Mouse (Mus musculus): ENCODE measurements around the gene Cmpk1.
"Not testable (repeated sequence)": the region's sequence is repeated elsewhere in the genome, so short reads cannot be mapped to it uniquely, and the experiment has no call there.

The Cmpk1 gene

GRCm38 (mm10) chr4:114986591-114987432 lies at the start of gene Cmpk1:
Gene Cmpk1, minus strand, starts transcription at chr4:114987241.
- peak; percentile 87 for DNase-seq

- DNase-seq: no peak
Observed at GRCm38 (mm10) chr4:115035043-115035442, 48.0 kb upstream of the Cmpk1 start.

- DNase-seq: no peak
Observed at GRCm38 (mm10) chr4:115019997-115020396, 33.0 kb upstream of the Cmpk1 start.

DNA sequence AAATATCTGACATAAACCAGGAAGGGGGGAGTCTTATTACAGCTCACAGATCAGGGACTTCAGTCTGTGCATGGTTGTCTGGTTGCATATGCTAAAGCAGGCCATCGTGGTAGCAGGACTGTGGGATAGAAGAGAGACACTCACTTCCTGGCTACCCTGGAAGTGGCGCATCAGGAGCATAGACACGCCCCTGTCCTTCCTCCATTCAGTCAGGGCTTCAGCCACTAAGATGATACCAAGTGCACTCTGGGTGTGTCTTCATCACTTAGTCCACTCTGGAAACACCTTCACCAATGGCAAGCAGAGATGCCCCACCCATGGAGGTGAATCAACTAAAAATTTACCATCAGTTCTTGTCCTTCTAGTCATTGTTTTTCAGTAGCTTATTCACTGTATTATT lies 27.2 kb upstream of the Cmpk1 start:
- no peak for DNase-seq

GRCm38 (mm10) chr4:115000429-115000795 lies 13.4 kb upstream of the Cmpk1 start:
- no peak for DNase-seq

DNA sequence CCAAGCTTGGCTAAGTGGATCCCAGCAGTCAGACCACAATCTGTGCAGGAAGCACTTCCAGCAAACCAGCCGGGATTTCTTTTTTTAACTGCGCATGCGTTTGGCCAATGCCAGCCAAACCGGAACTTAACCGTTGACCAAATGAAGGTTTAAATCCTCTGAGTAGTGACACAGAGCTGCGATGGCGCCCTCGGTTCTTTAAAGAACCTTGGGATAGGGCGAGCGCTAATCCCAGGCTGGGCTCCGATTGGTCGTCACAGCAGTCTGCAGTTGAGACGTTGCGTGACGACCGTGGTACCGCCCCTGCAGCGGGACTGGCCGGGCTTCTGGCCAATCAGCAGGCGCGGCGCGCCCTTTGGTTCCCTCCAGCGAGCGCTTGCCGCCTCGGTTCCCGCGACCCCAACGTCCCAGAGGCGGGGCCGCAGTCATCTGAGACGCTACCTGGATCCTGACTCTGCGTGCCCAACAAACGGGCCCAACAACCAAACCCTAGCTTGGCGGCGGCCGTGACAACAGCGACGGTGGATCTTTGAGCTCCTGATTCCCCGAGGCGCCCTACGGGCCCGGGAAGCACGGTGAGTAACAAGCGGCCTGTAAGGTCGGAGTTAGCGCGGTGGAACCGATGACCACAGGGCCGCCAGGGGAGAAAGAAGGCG lies 12.9 kb upstream of the Cmpk1 start, which contains the start of gene Stil:
Gene Stil (plus strand): TSS at position 387 of the 656 bp plus-strand sequence.
- DNase-seq: peak; percentile 96

DNA sequence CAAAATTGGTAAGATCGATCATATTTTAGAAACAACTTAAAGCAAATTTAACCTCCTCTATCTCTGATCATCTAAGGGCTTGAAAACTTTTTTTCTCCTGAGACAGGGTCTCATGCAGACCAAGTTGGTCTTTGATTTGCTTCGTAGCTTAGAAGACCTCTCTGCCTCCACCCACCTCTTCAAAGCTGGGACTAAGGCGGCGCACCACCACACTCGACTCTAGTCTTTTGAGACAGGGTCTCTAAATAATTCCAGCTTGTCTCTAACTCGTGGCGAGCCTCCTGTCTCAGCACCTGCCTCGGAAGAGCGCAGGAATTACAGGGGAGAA lies 12.4 kb upstream of the Cmpk1 start:
- DNase-seq: no peak

DNA sequence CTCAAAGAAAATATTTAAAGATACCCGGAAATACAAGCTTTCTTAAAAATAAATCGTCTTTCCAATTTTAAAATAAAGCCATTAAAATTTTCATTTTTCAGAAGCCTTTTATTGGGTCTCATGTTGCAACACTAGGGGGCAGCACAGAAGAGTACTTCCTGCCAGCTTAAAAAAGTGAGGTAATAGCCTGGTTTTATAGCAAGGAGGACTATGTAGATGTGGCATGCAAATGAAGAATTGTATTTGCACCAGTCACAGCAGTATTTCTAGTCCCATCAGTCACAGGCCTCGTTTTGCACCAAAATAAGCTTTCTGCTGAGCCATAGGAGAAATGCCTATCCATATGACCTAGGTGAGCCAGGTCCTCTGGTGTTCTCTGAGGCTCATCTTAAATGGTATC lies 10.0 kb upstream of the Cmpk1 start:
- DNase-seq: peak; percentile 31

GRCm38 (mm10) chr4:114994218-114994617 lies 7.2 kb upstream of the Cmpk1 start:
- no peak for DNase-seq

DNA sequence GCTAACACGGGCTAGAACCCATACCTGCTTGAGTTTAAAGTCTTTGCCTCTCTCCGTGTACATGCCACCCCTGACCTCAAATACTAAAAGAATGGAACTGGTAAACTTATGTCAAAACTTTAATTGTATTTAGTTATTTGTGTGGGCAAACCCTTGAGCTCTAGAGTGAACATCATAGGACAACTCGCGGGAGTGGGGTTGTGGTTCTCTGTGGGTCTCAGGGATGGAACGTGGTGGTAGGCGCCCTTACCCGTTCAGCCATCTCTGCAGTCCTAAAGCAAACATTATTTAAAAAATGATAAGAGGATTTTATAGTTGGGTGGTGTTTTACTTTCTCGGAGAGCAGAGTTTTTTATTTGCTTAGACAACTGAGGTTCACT lies 840 bp downstream of the Cmpk1 start:
- peak; percentile 14 for DNase-seq

DNA sequence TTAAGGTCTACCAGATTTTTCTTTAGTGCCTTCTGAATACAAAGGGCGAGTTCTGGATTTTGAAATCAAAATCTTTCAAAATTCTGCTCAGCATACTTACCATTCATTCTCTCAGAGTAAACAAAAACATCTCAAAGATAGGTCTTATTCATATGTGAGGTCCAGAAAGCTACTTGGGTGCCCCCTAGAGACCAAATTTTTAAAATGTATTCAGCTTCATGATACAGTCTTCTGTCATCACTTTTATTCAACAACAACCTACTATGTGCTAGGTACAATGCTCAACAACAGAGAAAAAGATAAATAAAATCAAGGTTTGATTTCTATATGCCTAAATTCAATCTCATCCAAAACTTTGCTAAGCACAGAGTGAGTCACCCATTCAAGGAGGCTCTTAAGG lies 4.0 kb downstream of the Cmpk1 start:
- no peak for DNase-seq

DNA sequence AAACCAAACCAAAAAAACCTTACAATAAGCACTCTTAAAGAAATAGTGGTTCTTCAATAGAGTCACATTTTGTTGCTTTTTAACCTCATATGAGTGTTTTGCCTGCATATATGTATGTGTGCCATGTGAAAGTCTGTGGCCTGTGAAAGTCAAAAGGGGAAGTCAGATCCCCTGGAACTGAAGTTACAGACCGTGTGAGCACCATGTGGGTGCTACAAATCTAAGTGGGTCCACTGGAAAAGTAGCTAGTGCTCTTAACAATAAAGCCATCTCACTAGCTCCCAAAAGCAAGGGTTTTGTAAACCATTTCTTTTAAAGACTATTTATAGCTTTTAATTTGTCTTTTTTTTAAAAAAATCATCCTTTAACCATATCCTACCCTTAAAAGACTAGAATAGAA lies 4.4 kb downstream of the Cmpk1 start:
- DNase-seq: no peak

- no peak for DNase-seq
Observed at GRCm38 (mm10) chr4:114973229-114973740, 13.8 kb downstream of the Cmpk1 start.

- DNase-seq: no peak
Observed at GRCm38 (mm10) chr4:114970736-114971135, 16.3 kb downstream of the Cmpk1 start.

DNA sequence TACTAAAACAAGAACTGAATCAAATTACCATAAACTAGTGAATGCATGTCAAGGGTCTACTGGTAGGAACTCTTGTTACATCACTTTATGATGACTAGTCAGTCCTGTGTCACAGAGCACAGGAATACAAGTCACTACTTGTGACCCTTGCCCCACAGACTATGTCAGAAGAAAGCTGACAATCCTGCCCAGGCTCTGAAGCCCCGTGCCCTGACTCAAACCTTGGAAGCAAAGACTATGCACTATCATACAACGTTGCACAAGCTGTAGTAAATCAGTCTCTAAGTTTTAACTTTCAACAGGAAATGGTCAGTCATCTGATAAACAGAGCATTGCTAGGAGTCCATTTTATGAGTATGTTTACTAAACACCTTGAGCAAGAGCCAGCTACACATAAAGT lies 26.2 kb downstream of the Cmpk1 start:
- not testable (repeated sequence) for DNase-seq

DNA sequence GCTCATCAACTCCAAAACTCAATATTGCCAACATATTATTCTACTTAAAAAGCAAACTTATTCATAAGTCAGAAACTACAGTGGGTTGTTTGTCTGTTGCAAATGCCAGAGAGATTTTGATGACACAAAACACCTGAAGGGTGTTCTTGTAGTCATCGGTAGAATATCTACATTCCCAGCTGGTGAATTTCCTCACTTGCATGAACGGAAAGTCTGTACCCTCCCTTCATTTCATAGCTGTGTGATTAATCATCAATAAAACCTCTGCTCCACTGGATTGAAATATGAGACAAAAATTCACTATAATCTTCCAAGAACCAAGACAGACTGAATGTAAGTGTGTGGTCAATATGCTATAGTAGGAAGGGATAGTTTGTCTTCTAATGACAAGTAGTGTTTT lies 27.5 kb downstream of the Cmpk1 start:
- DNase-seq: no peak

DNA sequence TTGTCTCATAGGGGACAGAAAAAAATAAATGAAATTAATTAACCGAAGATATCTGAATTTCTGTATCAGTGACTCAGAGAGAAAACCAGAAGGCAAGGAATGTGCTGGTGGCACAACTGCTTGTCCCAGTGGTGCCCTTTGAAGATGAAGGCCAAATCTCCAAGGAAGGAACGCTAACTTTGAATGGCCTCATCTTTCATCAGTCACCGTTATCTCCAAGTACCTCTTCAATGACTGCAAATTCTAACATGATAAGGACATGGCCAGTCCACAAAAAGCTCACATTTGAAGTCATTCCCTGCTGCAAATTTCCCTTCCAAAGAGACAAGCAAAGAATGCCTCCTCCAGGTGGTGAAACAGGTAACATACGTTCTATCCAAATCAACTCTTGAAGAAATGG lies 28.3 kb downstream of the Cmpk1 start:
- DNase-seq: no peak

DNA sequence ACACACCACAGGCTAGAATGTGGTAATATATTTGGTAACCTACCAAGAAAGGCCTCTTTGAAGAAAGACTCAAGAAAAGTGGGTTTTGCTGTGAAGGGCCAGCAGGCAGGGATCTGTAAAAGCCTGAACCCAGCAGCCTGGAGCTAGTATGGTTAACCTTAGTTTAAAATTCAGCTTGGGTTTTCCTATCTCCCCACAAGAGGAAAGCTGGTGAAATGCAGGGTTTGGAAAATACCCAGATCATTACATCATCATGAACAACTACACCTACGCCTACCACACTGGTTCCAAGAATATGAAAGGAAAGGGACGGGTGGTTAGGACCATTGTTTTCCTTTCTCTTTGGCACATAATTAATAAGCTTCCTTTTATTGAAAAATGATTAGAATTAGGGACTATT lies 28.8 kb downstream of the Cmpk1 start:
- no peak for DNase-seq

DNA sequence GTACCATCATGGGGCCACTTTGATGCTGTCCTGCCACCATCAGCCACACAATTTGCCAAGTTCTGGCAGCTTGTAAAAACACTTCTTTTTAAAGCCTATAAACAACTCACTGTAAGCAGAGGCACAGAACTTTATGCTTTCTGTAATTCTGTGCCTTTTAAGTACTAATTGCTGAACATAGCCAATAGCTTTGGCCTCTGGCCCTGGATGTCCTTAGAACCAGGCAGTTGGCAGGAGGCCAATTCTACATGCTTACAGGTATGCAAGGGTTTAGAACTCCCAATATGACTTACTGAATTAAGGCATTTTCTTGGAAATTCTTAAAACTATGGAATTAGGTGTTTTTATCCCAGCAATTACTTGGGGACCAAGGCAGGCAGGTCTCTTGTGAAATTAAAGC lies 29.6 kb downstream of the Cmpk1 start:
- DNase-seq: no peak

GRCm38 (mm10) chr4:114953172-114953571 lies 33.9 kb downstream of the Cmpk1 start:
- DNase-seq: no peak

GRCm38 (mm10) chr4:114947852-114948481 lies 39.1 kb downstream of the Cmpk1 start:
- DNase-seq: no peak

DNA sequence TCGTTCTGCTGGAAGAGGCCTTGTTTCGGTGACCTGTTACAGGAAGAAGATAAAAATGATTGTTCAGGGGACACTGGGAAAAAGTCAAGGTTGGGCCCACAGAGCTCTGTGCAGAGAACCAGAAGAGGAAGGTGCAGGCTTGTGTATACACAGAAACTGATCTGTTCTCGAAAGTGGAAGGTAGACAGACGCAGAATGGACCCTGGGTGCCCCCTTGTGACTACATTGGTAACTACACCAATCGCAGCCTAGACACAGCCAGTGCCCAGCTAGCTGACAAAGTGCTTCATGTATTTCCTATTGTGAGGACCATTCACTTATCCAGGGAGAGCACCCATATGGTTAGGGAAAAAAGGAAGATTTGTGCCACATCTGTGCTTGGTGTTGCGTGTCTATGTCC lies 39.6 kb downstream of the Cmpk1 start:
- peak; percentile 89 for DNase-seq

DNA sequence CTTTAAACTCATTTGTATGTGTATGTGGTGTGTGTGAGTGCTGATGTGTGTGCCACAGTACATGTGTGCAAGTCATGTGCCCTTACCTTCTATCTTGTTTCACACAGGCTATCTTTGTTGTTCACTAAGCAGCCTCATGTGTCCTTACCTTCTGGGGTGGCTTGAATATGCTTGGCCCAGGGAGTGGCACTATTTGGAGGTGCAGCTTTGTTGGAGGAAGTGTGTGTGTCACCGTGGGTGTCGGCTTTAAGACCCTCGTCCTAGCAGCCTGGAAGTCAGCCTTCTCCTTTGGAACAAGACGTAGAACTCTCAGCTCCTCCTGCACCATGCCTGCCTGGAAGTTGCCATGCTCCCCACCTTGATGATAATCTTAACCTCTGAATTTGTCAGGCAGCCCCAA lies 40.6 kb downstream of the Cmpk1 start:
- DNase-seq: no peak

- DNase-seq: no peak
Observed at GRCm38 (mm10) chr4:114945021-114945420, 42.0 kb downstream of the Cmpk1 start.

All from right cerebral cortex, postnatal 4 days (tissue).